In genomic region chr5:134372926-134373658, GRCm38 (mm10) we compare ENCODE assay signal across 9 mouse cellular contexts. TPM values are rescaled to one million over a fixed set of nuclear protein-coding genes. Genes with fewer than 3 reads are reported as not detected.
A peak's percentile ranks its signal among the peaks of the same experiment; 100 is the strongest.
DNase-seq lines count a peak whose midpoint lies in the region; ATAC-seq and TF ChIP-seq lines count a peak whose summit lies in the region.
"Had no signal": no experiment of that assay in that cellular context is flagged by ENCODE, and none has a peak within 500 bp of the region (broad histone marks: within the 10 kb centered on the region; RNA-seq: fewer than 3 reads in every experiment).

No protein-coding gene starts in this region.

- no peaks in the 10 kb centered on the region for H3K27me3 ChIP-seq in liver, adult 2 months (ENCODE audit: control insufficient read depth, insufficient read depth, low read length)
- no peaks in the 10 kb centered on the region for H3K27me3 ChIP-seq in liver, embryonic 11.5 days (replicated peaks; ENCODE audit: control insufficient read depth, insufficient read depth, low read length)
- no peaks in the 10 kb centered on the region for H3K27me3 ChIP-seq in CH12.LX (replicated peaks)
- H3K27me3 ChIP-seq: lung, embryonic 15.5 days had no signal

- no peak overlapping the region for H3K9ac ChIP-seq in liver, adult 2 months (ENCODE audit: low read depth, low read length)
- H3K9ac ChIP-seq in liver, embryonic 11.5 days (ENCODE audit: low read depth, low read length): no peak overlapping the region
- H3K9ac ChIP-seq in CH12.LX (ENCODE audit: insufficient read depth, low read depth): no peak overlapping the region
- H3K9ac ChIP-seq: lung, embryonic 15.5 days had no signal

- H3K79me2 ChIP-seq in liver, adult 2 months (ENCODE audit: control insufficient read depth, insufficient read depth, low read length): no peaks in the 10 kb centered on the region
- H3K79me2 ChIP-seq in CH12.LX (replicated peaks; ENCODE audit: control insufficient read depth, extremely low read depth, insufficient read depth, poor library complexity, severe bottlenecking): no peaks in the 10 kb centered on the region

- peak; percentile 37 for TF ChIP-seq CTCF in liver, adult 2 months (IDR thresholded peaks at IDR 0.05; ENCODE audit: low read depth, low read length)
- peak in 1 of 2 experiments; percentile 47; a peak in 3 of 4 replicates for TF ChIP-seq CTCF in CH12.LX (conservative IDR thresholded peaks at IDR 0.05 in 1 of 2, IDR thresholded peaks at IDR 0.05 in 1 of 2; ENCODE audit: low read depth in 2 of 2, low read length in 2 of 2)

- no peaks in the 10 kb centered on the region for H3K9me3 ChIP-seq in liver, embryonic 11.5 days (ENCODE audit: control insufficient read depth, low read length)
- H3K9me3 ChIP-seq in CH12.LX (replicated peaks; ENCODE audit: low read length): no peaks in the 10 kb centered on the region
- H3K9me3 ChIP-seq: lung, embryonic 15.5 days had no signal

- no peak overlapping the region for H3K4me2 ChIP-seq in liver, embryonic 11.5 days
- no peak overlapping the region for H3K4me2 ChIP-seq in CH12.LX (ENCODE audit: insufficient read depth, low read depth, poor library complexity, severe bottlenecking)
- H3K4me2 ChIP-seq: lung, embryonic 15.5 days had no signal

- peak; percentile 34 for TF ChIP-seq RAD21 in CH12.LX (IDR thresholded peaks at IDR 0.05; ENCODE audit: low read depth, low read length)

- H3K4me1 ChIP-seq in liver, adult 2 months (ENCODE audit: control insufficient read depth, insufficient read depth, low read length): no peaks in the 10 kb centered on the region
- no peaks in the 10 kb centered on the region for H3K4me1 ChIP-seq in liver, embryonic 11.5 days (replicated peaks; ENCODE audit: control insufficient read depth, insufficient read depth, low read length)
- peaks cover 11 to 46% of the 10 kb centered on the region in 2 experiments for H3K4me1 ChIP-seq in CH12.LX (ENCODE audit: control insufficient read depth in 1 of 2, insufficient read depth in 2 of 2)
- H3K4me1 ChIP-seq: lung, embryonic 15.5 days had no signal

- 95% methylated on average over 6 of the region's 6 CpGs for WGBS in liver, adult 2 months
- 92% methylated on average over 6 of the region's 6 CpGs for WGBS in liver, embryonic 11.5 days

- no peak for ATAC-seq in liver, embryonic 11.5 days (replicated peaks; ENCODE audit: low FRiP score)
- ATAC-seq: midbrain, embryonic 16.5 days had no signal

- dilution Hi-C loops in CH12.LX (cut with MboI; ENCODE audit: extremely low pct_ligation_motif_present, extremely low pct_unique_long_range_greater_than_20kb, low sequenced_read_pairs): no loop called here

- in situ Hi-C loops in CH12.LX (cut with MboI; ENCODE audit: low pct_ligation_motif_present, low pct_unique_long_range_greater_than_20kb, low sequenced_read_pairs): loop anchor here (5.0 to 25.0 kb wide), 2 partner anchors 94 to 239 kb away; partner anchors contain the start of gene Lat2

- peaks cover 6% of the 10 kb centered on the region; the same call in 1 of the 2 replicates for H3K36me3 ChIP-seq in liver, adult 2 months (ENCODE audit: control insufficient read depth, insufficient read depth, low read length)
- H3K36me3 ChIP-seq in liver, embryonic 11.5 days (ENCODE audit: control insufficient read depth, insufficient read depth, low read length): peaks cover 5% of the 10 kb centered on the region
- peaks cover 0 to 44% of the 10 kb centered on the region in 2 experiments for H3K36me3 ChIP-seq in CH12.LX (replicated peaks in 1 of 2; ENCODE audit: control insufficient read depth in 1 of 2, insufficient read depth in 1 of 2, low read length in 1 of 2)

- no peak for DNase-seq in liver, adult 2 months (ENCODE audit: extremely low read depth, low read depth, low spot score)
- no peak for DNase-seq in liver, embryonic 11.5 days (ENCODE audit: low spot score)
- DNase-seq in CH12.LX (ENCODE audit: extremely low read depth) (no peak), adipocyte (ENCODE audit: low spot score) (peak; percentile 23)
- DNase-seq in thymus, postnatal 10 days (ENCODE audit: low spot score in 2 of 2): peak; percentile 56 to 65
- DNase-seq in kidney, postnatal 36 days: no peak
- no peak for DNase-seq in yolk sac, embryonic 10.5 days (ENCODE audit: low spot score)

- no peak overlapping the region for H3K4me3 ChIP-seq in liver, adult 2 months (ENCODE audit: insufficient read depth, low read depth, low read length)
- H3K4me3 ChIP-seq in liver, embryonic 11.5 days (ENCODE audit: low read depth, low read length): no peak overlapping the region
- H3K4me3 ChIP-seq in CH12.LX (replicated peaks in 1 of 3; ENCODE audit: low read depth in 2 of 3, low read length in 2 of 3, poor library complexity in 1 of 3): no peak overlapping the region
- H3K4me3 ChIP-seq: lung, embryonic 15.5 days had no signal

- TF ChIP-seq EP300 in CH12.LX (IDR thresholded peaks at IDR 0.05; ENCODE audit: low read length): no peak

- H3K27ac ChIP-seq in liver, adult 2 months (replicated peaks; ENCODE audit: insufficient read depth, low read depth, low read length): no peak overlapping the region
- no peak overlapping the region for H3K27ac ChIP-seq in liver, embryonic 11.5 days (ENCODE audit: low read depth, low read length)
- H3K27ac ChIP-seq in CH12.LX (ENCODE audit: insufficient read depth, low read depth): no peak overlapping the region

- TF ChIP-seq POLR2A in liver, adult 2 months (IDR thresholded peaks at IDR 0.05; ENCODE audit: extremely low read depth, insufficient read depth, low read length): no peak
- no peak for TF ChIP-seq POLR2A in CH12.LX (IDR thresholded peaks at IDR 0.05; ENCODE audit: low read depth, low read length)

TF ChIP-seq in CH12.LX, 34 proteins besides CTCF, POLR2A, EP300 and RAD21:
- TF ChIP-seq SMC3 (IDR thresholded peaks at IDR 0.05; ENCODE audit: low read depth, low read length) (peak; percentile 22; the same call in 1 of the 2 replicates), ZC3H11A (IDR thresholded peaks at IDR 0.05; ENCODE audit: low read depth, low read length) (no peak)

RNA-seq across cellular contexts. Expression of gene Gtf2i, which starts 58.5 kb away (rescaled TPM):
- total RNA-seq in liver, adult 2 months (2014; rRNA removed): 54.2 and 58.3 TPM in 2 replicates
- polyA plus RNA-seq in liver, adult 2 months (2012; rRNA removed): 31.7 and 37.9 TPM in 2 replicates
- 108 and 115 TPM in 2 replicates for polyA plus RNA-seq in liver, embryonic 11.5 days (2014; fragmentation: Nextera tagmentation; extraction: Ambion mirVana)
- total RNA-seq in CH12.LX (2012; rRNA removed) (36.2 and 42.2 TPM in 2 replicates), CH12.LX (2014; rRNA removed) (24.5 and 28.4 TPM in 2 replicates)
- 58.9 and 60.9 TPM in 2 replicates for polyA plus RNA-seq in CH12.LX (2012; ENCODE audit: insufficient read length, low read depth)

Comparison
In these comparisons a context has a peak if more than half of its experiments do, and no peak if none do; other contexts are left out.
1. DNase-seq: peak in adipocyte (single experiment) and thymus, postnatal 10 days (2 of 2); none in liver, adult 2 months (single experiment), liver, embryonic 11.5 days (single experiment), CH12.LX (single experiment), kidney, postnatal 36 days (0 of 2) and yolk sac, embryonic 10.5 days (single experiment).